Mouse (Mus musculus) liver, adult 2 months (tissue): ENCODE results near the gene Gm572.

Experiments used
- CTCF ChIP-seq: fragments of 200-500 bp; IDR thresholded peaks from 2 replicates; pipeline ENCODE4 v1.5.1; 2011; ENCODE audit warnings: low read depth, low read length, control low read depth
- POLR2A ChIP-seq: fragments of 200-500 bp; IDR thresholded peaks from 2 replicates; pipeline ENCODE4 v1.6.1; 2011; ENCODE audit warnings: low read length, control low read depth; ENCODE audit not compliant: insufficient read depth; ENCODE audit errors: extremely low read depth

DNA sequence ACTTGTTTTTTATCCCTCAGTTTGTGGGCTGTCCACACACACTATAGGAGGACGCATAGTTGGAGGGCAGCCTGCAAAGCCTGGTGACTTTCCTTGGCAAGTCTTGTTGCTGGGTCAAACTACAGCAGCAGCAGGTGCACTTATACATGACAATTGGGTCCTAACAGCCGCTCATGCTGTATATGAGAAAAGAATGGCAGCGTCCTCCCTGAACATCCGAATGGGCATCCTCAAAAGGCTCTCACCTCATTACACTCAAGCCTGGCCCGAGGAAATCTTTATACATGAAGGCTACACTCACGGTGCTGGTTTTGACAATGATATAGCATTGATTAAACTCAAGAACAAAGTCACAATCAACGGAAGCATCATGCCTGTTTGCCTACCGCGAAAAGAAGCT, 29.4 kb upstream of the Gm572 start:
- TF ChIP-seq CTCF, result no peak
- no peak for TF ChIP-seq POLR2A
